In the genomic region with DNA sequence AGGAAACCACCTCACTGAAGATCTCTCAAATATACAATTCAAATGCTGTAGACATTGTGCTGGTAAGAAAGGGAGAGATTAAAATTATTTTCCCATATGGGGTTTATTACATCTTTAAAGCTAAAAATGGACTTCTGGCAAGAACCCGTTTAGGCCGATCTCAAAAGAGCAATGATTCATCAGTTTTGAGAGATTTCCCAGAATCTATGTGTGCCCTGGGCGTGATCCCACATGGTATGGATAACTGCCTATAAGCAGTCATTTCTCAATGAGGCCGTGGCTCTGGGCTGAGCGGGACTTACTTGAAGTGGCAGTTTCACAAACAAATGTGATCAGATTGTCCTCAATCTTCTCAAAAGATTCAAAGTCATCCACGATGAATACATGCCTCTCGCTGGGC, we compare ENCODE assay signal across 31 mouse cellular contexts.
"Had no signal": no experiment of that assay in that cellular context is flagged by ENCODE, and none has a peak within 500 bp of the region (broad histone marks: within the 10 kb centered on the region; RNA-seq: fewer than 3 reads in every experiment).

No protein-coding gene starts in this region.

- H3K27ac ChIP-seq: limb, embryonic 10.5 days; limb, embryonic 12.5 days; limb, embryonic 13.5 days; limb, embryonic 15.5 days; liver, embryonic 12.5 days; liver, embryonic 13.5 days; liver, embryonic 14.5 days; liver, embryonic 15.5 days; lung, embryonic 15.5 days; macrophage; midbrain, embryonic 10.5 days; midbrain, embryonic 12.5 days; midbrain, embryonic 13.5 days; midbrain, embryonic 15.5 days; neural tube, embryonic 12.5 days; neural tube, embryonic 13.5 days had no signal

- DNase-seq: left cerebral cortex, postnatal 4 days; liver; liver, embryonic 13.5 days; liver, postnatal 0 days; lung, adult 18-20 months; lung, adult 2 months; lung, embryonic 14.5 days; lung, postnatal 10 days; lung, postnatal 14 days; lung, postnatal 36 days; lung, postnatal 4 days; midbrain, embryonic 14.5 days had no signal

- ATAC-seq: liver, embryonic 12.5 days; liver, postnatal 0 days; lung, postnatal 0 days; midbrain, embryonic 13.5 days; midbrain, embryonic 15.5 days; midbrain, embryonic 16.5 days had no signal

- H3K4me1 ChIP-seq: limb, embryonic 10.5 days; limb, embryonic 12.5 days; limb, embryonic 13.5 days; limb, embryonic 15.5 days; liver, embryonic 12.5 days; liver, embryonic 13.5 days; liver, embryonic 15.5 days; lung, embryonic 15.5 days; megakaryocyte, embryonic 14.5 days; midbrain, embryonic 10.5 days; midbrain, embryonic 12.5 days; midbrain, embryonic 13.5 days; midbrain, embryonic 15.5 days; neural tube, embryonic 12.5 days; neural tube, embryonic 13.5 days had no signal

- H3K4me3 ChIP-seq: limb, embryonic 10.5 days; limb, embryonic 12.5 days; limb, embryonic 13.5 days; limb, embryonic 15.5 days; liver, embryonic 12.5 days; liver, embryonic 13.5 days; liver, embryonic 15.5 days; lung, embryonic 15.5 days; megakaryocyte, embryonic 14.5 days; midbrain, embryonic 10.5 days; midbrain, embryonic 12.5 days; midbrain, embryonic 13.5 days; midbrain, embryonic 15.5 days; myocyte; neural tube, embryonic 12.5 days; neural tube, embryonic 13.5 days had no signal
